Mouse (Mus musculus): ENCODE measurements at regions not wholly inside any gene's neighbourhood (a gene's known extent, or its start where the extent isn't known, plus 50 kb on each side); places are given as distances from the start of the nearest gene placed in this dataset.
A peak's percentile ranks its signal among the peaks of the same experiment; 100 is the strongest.

- H3K36me3 ChIP-seq (ENCODE audit: control insufficient read depth, insufficient read depth, low read length, poor library complexity, severe bottlenecking): no peaks in the 10 kb centered on the region
- H3K27ac ChIP-seq (ENCODE audit: insufficient read depth, low read length): no peak overlapping the region
- TF ChIP-seq POLR2A (IDR thresholded peaks at IDR 0.05; ENCODE audit: insufficient read depth, low read length) (no peak), CTCF (IDR thresholded peaks at IDR 0.05; ENCODE audit: low read depth, low read length) (no peak), EP300 (IDR thresholded peaks at IDR 0.05; ENCODE audit: insufficient read depth, low read depth, low read length) (no peak)
- H3K9ac ChIP-seq (ENCODE audit: low read depth, poor library complexity, severe bottlenecking): no peak overlapping the region
- H3K9me3 ChIP-seq (replicated peaks; ENCODE audit: control insufficient read depth, insufficient read depth, low read length, poor library complexity, severe bottlenecking): no peaks in the 10 kb centered on the region
- H3K27me3 ChIP-seq (ENCODE audit: control insufficient read depth, insufficient read depth, low read length, poor library complexity, severe bottlenecking): 0 out of 2 replicates have a peak, but pooled peaks cover 2% of the 10 kb centered on the region
- no peak overlapping the region for H3K4me3 ChIP-seq (ENCODE audit: low read depth, low read length)
- no peaks in the 10 kb centered on the region for H3K4me1 ChIP-seq (ENCODE audit: control insufficient read depth, insufficient read depth, low read length)
Measured at GRCm38 (mm10) chr1:42496022-42496421, 199.5 kb upstream of the Pou3f3 start.

GRCm38 (mm10) chr1:42496433-42496832 lies 199.1 kb upstream of the Pou3f3 start:
- Histone ChIP-seq H3K4me3 (ENCODE audit: low read depth, low read length) (no peak overlapping the region), H3K36me3 (ENCODE audit: control insufficient read depth, insufficient read depth, low read length, poor library complexity, severe bottlenecking) (no peaks in the 10 kb centered on the region), H3K9ac (ENCODE audit: low read depth, poor library complexity, severe bottlenecking) (no peak overlapping the region), H3K9me3 (replicated peaks; ENCODE audit: control insufficient read depth, insufficient read depth, low read length, poor library complexity, severe bottlenecking) (no peaks in the 10 kb centered on the region), H3K27me3 (ENCODE audit: control insufficient read depth, insufficient read depth, low read length, poor library complexity, severe bottlenecking) (0 out of 2 replicates have a peak, but pooled peaks cover 2% of the 10 kb centered on the region), H3K27ac (ENCODE audit: insufficient read depth, low read length) (no peak overlapping the region), H3K4me1 (ENCODE audit: control insufficient read depth, insufficient read depth, low read length) (no peaks in the 10 kb centered on the region)
- TF ChIP-seq CTCF (IDR thresholded peaks at IDR 0.05; ENCODE audit: low read depth, low read length) (no peak), POLR2A (IDR thresholded peaks at IDR 0.05; ENCODE audit: insufficient read depth, low read length) (no peak), EP300 (IDR thresholded peaks at IDR 0.05; ENCODE audit: insufficient read depth, low read depth, low read length) (no peak)

DNA sequence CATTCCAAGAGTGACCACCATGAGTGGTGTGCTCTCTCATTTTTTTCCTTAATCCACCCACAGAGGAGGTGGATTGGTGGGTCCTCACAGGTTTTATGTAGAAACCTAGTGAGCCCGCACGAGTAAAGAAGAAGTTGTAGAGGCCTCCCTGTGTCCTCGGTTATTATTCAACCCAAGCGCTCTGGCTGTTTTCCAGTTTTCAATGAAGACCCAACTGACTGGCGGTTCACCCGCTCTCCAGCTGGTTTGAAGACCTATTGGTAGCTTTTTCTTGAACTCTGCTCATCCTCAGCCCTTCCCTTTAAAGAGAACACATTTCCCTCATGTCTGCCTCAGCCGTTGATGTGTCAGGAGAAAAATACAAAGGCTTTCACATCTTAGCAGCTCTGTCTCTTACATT lies 196.7 kb upstream of the Pou3f3 start:
- Histone ChIP-seq H3K9ac (ENCODE audit: low read depth, poor library complexity, severe bottlenecking) (no peak overlapping the region), H3K9me3 (replicated peaks; ENCODE audit: control insufficient read depth, insufficient read depth, low read length, poor library complexity, severe bottlenecking) (no peaks in the 10 kb centered on the region), H3K4me3 (ENCODE audit: low read depth, low read length) (no peak overlapping the region), H3K4me1 (ENCODE audit: control insufficient read depth, insufficient read depth, low read length) (no peaks in the 10 kb centered on the region), H3K27ac (ENCODE audit: insufficient read depth, low read length) (no peak overlapping the region), H3K27me3 (ENCODE audit: control insufficient read depth, insufficient read depth, low read length, poor library complexity, severe bottlenecking) (no peaks in the 10 kb centered on the region), H3K36me3 (ENCODE audit: control insufficient read depth, insufficient read depth, low read length, poor library complexity, severe bottlenecking) (no peaks in the 10 kb centered on the region)
- TF ChIP-seq EP300 (IDR thresholded peaks at IDR 0.05; ENCODE audit: insufficient read depth, low read depth, low read length) (no peak), POLR2A (IDR thresholded peaks at IDR 0.05; ENCODE audit: insufficient read depth, low read length) (no peak), CTCF (IDR thresholded peaks at IDR 0.05; ENCODE audit: low read depth, low read length) (no peak)

- Histone ChIP-seq H3K9ac (ENCODE audit: low read depth, poor library complexity, severe bottlenecking) (no peak overlapping the region), H3K36me3 (ENCODE audit: control insufficient read depth, insufficient read depth, low read length, poor library complexity, severe bottlenecking) (no peaks in the 10 kb centered on the region), H3K4me3 (ENCODE audit: low read depth, low read length) (no peak overlapping the region), H3K4me1 (ENCODE audit: control insufficient read depth, insufficient read depth, low read length) (no peaks in the 10 kb centered on the region), H3K27me3 (ENCODE audit: control insufficient read depth, insufficient read depth, low read length, poor library complexity, severe bottlenecking) (0 out of 2 replicates have a peak, but pooled peaks cover 1% of the 10 kb centered on the region), H3K27ac (ENCODE audit: insufficient read depth, low read length) (no peak overlapping the region), H3K9me3 (replicated peaks; ENCODE audit: control insufficient read depth, insufficient read depth, low read length, poor library complexity, severe bottlenecking) (no peaks in the 10 kb centered on the region)
- TF ChIP-seq EP300 (IDR thresholded peaks at IDR 0.05; ENCODE audit: insufficient read depth, low read depth, low read length) (no peak), CTCF (IDR thresholded peaks at IDR 0.05; ENCODE audit: low read depth, low read length) (no peak), POLR2A (IDR thresholded peaks at IDR 0.05; ENCODE audit: insufficient read depth, low read length) (no peak)
Measured at GRCm38 (mm10) chr1:42504491-42504890, 191.1 kb upstream of the Pou3f3 start.

GRCm38 (mm10) chr1:42505048-42505729 lies 190.4 kb upstream of the Pou3f3 start:
- no peak overlapping the region for H3K4me3 ChIP-seq (ENCODE audit: low read depth, low read length)
- TF ChIP-seq CTCF (IDR thresholded peaks at IDR 0.05; ENCODE audit: low read depth, low read length) (no peak), POLR2A (IDR thresholded peaks at IDR 0.05; ENCODE audit: insufficient read depth, low read length) (no peak), EP300 (IDR thresholded peaks at IDR 0.05; ENCODE audit: insufficient read depth, low read depth, low read length) (no peak)
- H3K27me3 ChIP-seq (ENCODE audit: control insufficient read depth, insufficient read depth, low read length, poor library complexity, severe bottlenecking): 0 out of 2 replicates have a peak, but pooled peaks cover 1% of the 10 kb centered on the region
- H3K9ac ChIP-seq (ENCODE audit: low read depth, poor library complexity, severe bottlenecking): no peak overlapping the region
- H3K27ac ChIP-seq (ENCODE audit: insufficient read depth, low read length): no peak overlapping the region
- H3K9me3 ChIP-seq (replicated peaks; ENCODE audit: control insufficient read depth, insufficient read depth, low read length, poor library complexity, severe bottlenecking): no peaks in the 10 kb centered on the region
- no peaks in the 10 kb centered on the region for H3K4me1 ChIP-seq (ENCODE audit: control insufficient read depth, insufficient read depth, low read length)
- H3K36me3 ChIP-seq (ENCODE audit: control insufficient read depth, insufficient read depth, low read length, poor library complexity, severe bottlenecking): no peaks in the 10 kb centered on the region

GRCm38 (mm10) chr1:42514417-42514816 lies 181.2 kb upstream of the Pou3f3 start:
- TF ChIP-seq CTCF (IDR thresholded peaks at IDR 0.05; ENCODE audit: low read depth, low read length): peak; percentile 69
- TF ChIP-seq POLR2A (IDR thresholded peaks at IDR 0.05; ENCODE audit: insufficient read depth, low read length): no peak
- no peak for TF ChIP-seq EP300 (IDR thresholded peaks at IDR 0.05; ENCODE audit: insufficient read depth, low read depth, low read length)
- no peaks in the 10 kb centered on the region for H3K27me3 ChIP-seq (ENCODE audit: control insufficient read depth, insufficient read depth, low read length, poor library complexity, severe bottlenecking)
- no peaks in the 10 kb centered on the region for H3K36me3 ChIP-seq (ENCODE audit: control insufficient read depth, insufficient read depth, low read length, poor library complexity, severe bottlenecking)
- H3K4me3 ChIP-seq (ENCODE audit: low read depth, low read length): no peak overlapping the region
- H3K9me3 ChIP-seq (replicated peaks; ENCODE audit: control insufficient read depth, insufficient read depth, low read length, poor library complexity, severe bottlenecking): no peaks in the 10 kb centered on the region; the same call in 1 of the 2 replicates
- no peaks in the 10 kb centered on the region for H3K4me1 ChIP-seq (ENCODE audit: control insufficient read depth, insufficient read depth, low read length)
- no peak overlapping the region for H3K27ac ChIP-seq (ENCODE audit: insufficient read depth, low read length)
- H3K9ac ChIP-seq (ENCODE audit: low read depth, poor library complexity, severe bottlenecking): no peak overlapping the region

All from ES-Bruce4 (cell line).